Mouse (Mus musculus): Measurements from ENCODE around the gene Rnf222.

Gene Rnf222

DNA sequence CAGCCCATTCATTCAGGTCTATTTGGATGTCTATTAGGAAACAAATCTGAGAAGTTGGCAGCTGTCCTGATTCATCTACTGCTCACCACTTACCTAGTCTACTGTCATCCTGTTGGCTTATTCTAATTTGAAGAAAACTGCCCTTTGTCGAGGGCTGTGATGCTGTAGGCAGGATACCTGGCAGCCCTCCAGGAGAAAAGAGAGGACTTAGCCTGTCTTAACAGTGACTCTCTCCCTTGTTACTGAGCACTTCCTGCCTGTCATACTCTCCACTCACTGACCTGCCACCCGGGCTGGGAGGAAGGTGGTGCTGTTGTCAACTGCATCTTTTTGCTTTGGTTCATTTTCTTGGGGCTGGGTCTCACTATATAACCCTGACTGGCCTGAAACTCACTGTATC lies 2.3 kb downstream of the Rnf222 start:
- no peak for DNase-seq

DNA sequence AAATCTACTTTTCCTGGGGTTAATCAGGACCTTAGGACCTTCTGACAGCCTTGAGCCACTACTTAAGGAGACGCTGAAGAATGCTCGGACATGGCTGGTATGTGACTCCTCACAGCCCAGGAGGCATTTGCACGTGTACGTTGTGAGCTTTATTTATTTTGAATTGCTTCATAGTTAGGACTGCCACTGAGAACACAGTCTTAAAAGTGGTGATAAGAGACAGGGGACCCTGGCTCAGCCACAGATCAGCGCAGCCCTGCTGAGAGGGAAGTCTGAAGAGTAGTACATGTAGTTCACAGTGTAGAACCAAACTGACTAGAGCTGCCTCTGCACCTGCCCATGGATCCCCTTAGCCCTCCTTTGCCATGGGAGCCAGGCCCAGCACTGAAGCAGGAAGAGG lies 3.5 kb downstream of the Rnf222 start:
- DNase-seq = no peak

DNA sequence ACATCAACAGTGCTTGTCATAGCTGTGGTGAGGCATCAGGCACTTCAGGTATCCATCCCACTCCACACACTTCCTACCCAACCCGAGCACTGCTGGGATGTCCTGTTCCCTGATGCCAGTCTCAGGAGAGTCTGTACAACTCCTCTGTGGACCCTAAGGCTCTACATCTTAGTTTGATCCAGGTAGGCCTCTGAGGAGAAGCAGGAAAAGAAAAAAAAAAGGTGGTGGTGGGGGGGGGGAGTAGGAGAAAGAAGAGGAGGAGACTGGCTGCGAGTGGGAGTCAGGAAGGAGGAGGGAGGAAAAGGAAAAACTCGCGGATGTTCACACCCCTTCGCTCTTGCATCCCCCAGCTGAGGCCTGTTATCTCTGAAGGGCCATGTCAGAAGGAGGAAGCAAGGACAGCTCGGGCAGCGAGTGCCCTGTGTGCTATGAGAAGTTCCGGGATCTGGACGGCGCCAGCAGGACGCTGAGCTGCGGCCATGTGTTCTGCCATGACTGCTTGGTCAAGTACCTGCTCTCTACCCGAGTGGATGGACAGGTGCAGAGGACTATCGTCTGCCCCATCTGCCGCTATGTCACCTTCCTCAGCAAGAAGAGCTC lies 4.0 kb downstream of the Rnf222 start:
- DNase-seq = no peak

DNA sequence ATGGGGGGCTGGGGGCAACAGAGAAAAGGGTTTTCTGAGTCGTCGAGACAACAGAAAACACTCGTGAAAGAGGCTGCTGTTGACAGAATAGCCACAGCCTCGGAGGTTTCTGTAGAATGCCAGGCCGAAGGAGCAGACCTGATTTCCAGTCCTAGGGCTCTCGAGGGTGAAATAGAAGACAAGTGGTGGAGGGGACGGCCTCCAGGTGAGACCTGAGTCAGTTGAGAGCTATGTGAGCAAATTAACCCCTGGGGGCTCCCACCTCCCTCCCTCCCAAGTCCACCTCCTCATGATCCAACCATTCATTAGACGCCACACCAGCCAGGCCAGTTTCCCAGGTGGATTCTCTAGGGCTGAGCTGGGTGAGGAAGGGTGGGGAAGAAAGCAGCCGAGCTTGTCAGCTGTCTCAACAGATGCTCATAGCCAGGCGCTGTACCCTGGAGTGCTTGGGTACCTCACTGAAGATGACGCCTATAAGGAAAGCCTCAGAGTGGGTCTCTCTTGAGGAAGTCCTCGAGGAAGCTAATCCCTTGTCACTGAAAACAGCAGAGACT lies 5.6 kb downstream of the Rnf222 start:
- no peak for DNase-seq

DNA sequence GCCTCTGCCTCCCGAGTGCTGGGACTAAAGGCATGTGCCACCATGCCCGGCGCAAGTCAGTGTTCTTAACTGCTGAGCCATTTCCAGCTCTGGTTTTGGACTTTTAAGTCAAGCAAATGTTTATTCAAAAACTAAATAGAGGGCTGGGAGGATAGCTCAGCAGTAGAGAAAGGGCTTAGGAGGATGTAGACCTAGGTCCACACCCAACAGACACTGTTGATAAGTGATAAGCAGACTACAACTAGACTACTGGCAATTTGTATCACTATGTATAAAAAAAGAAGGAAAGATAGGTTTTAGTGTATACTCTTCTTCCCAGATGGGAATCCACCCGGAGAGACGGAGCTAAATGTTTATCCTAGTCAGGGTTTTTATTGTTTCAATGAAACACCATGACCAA lies 7.9 kb downstream of the Rnf222 start:
- DNase-seq = no peak

DNA sequence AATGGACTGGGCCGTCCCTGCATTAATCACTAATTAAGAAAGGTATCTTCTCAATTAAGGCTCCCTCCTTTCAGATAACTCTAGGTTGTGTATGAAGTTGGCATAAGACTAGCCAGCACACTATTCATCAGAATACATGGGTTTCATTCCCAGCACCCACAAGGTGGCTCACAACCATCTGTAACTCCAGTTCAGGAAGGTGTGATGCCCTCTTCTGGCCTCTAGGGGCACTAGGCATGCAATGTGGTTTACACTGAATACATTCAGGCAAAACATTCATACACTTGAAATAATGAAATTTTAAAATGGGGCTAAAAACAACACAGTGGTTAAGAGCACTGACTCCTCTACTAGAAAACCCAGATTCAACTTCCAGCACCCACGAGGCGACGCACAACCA lies 8.8 kb downstream of the Rnf222 start:
- peak; percentile 50 to 52 for DNase-seq

DNA sequence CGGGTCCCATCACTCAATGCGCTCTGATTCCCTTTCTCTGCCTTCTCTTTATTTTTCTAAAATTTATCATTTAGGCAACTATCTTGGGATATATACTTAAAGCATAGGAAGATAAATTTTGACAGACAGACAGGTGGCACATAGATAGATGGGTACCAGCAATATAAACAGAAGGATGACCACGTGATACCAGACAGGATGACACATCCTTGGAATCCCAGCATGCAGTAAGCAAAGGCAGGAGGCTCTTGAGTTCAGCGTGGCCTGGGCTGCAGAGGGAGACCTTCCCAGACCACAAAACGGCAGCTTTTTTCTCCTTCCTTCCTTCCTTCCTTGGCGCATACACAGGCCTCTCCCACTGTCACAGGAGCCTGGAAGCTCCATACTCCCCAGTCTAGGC lies 9.5 kb downstream of the Rnf222 start:
- no peak for DNase-seq

DNA sequence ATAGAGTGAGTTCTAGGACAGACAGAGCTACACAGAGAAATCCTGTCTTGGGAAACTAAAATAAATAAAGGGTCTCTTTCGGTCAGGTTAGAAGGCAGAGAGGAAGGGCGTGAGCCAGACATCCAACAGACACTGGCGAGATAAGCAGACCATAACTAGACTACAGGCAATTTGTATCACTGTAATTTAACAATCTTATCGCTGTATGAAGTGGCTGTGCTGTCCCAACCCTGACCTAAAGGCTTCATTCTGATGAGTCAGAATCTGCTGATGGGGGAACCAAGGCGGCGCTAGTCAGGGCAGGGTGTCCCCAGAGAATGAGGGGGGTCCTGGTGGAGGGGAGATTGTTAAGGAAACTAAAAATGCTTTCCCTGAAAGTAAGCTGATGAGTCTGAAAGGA lies 10.4 kb downstream of the Rnf222 start:
- no peak for DNase-seq

DNA sequence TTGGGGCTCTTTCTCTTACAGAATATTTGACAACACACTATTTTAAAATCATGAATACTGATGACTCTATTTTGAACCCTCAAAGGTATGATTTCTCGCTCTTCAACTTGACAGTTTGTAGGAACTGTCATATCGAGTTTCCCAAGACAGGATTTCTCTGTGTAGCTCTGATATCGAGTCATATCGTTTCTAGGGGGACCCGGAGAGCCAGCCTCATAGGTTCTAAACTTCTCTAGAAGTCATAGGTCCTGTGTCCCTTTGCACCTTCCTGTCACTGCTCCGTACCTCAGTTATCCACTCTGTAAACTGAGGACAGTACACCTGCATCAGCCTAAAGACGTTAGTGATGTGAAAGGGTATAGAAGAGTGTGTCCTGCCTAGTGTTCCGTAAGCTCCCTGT lies 11.5 kb downstream of the Rnf222 start:
- no peak for DNase-seq

DNA sequence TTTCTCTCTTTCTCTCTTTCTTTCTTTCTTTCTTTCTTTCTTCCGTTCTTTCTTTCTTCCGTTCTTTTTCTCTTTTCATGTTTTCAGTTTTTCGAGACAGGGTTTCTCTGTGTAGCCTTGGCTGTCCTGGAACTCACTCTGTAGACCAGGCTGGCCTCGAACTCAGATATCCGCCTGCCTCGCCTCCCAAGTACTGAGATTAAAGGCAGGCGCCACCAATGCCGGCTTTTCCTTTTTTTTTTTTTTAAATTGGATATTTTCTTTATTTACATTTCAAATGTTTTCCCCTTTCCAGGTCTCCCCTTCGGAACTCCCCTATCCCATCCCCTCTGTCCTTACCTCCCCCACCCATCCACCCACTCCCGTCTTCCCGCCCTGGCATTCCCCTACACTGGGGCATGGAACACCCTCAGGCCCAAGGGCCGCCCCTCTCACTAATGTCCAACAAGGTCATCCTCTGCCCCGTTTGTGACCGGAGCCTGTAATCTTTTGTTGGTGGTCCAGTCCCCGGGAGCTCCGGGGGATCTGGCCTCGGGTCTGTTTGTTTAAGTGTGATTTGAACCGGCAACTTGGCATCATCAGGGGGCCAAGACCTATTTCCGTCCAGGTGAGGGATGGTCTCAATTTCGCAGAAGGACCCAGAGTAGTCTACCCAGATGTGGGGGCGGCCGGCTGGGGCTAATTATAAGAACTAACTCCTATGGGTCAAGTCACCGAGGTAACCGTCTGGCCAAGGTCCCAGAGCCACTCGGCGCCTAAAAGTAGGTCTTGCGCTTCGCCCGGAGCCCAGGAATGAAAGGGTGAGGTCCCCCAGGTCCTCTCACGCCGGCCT lies 12.4 kb downstream of the Rnf222 start:
- no peak for DNase-seq

DNA sequence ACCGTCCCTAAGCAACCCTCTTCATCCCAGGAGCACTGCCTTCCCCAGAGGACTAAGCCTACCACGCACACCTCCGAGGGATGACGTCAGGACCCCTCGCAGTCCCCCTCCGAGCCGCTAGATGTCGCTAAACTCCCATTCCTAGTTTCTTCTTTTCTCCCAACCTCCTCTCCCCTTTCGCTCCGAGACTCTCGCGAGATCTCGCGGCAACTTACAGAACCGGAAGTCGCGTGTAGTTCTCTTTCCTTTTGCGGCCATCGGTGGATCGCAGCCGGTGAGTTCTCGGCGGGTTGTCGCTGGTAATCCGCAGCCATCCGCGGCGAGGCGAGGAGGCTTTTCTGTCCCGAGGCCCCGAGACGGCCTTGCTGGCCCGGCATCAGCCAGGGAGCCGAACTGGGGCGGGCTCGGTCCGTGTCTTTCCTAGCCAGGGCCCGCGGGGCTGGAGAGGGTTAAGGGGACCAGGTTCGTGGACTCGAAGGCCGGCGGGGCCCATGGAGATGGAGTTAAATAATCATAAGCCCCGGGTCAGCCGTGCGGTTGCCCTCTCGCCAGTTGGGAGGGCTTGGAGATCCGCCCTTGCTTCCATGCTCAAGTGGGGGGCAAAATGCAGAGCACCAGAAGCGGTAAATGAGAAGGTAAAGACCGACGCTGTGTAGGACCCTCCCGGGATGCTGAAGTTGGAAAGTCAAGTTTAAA lies 13.1 kb downstream of the Rnf222 start, which contains the start of gene Rpl26:
Gene Rpl26, plus strand, starts transcription at position 233 of the 696 bp plus-strand sequence.
- DNase-seq = peak; percentile 97 to 98

DNA sequence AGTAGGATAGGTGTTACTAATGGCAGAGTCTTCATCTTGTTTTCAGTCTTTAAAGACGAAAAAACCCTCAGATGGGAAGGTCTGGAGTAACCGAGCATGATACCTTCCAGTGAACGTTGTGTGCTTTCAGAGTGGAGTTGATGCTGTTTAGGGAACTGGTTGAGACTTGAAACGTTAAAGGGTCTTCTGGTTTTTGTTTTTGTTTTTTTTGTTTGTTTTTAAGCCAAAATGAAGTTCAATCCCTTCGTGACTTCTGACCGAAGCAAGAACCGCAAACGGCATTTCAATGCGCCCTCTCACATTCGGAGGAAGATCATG lies 13.7 kb downstream of the Rnf222 start:
- DNase-seq = no peak

DNA sequence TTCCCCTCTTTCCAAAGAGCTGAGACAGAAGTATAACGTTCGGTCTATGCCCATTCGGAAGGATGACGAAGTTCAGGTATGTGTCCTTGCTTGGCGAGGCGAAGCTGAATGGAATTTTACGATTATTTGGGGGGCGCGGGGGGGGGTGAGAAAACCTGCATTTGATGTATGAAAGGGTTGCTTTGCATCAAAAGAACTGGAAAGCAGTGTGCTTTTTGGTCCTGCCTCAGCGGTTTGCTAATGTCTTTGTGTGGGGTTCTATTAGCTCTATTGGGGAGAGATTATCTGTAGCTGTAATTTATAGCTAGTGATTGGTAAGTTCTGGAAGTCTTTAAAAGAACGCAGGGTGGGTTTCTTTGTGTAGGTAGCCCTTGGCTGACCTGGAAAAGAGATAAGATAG lies 14.0 kb downstream of the Rnf222 start:
- no peak for DNase-seq

DNA sequence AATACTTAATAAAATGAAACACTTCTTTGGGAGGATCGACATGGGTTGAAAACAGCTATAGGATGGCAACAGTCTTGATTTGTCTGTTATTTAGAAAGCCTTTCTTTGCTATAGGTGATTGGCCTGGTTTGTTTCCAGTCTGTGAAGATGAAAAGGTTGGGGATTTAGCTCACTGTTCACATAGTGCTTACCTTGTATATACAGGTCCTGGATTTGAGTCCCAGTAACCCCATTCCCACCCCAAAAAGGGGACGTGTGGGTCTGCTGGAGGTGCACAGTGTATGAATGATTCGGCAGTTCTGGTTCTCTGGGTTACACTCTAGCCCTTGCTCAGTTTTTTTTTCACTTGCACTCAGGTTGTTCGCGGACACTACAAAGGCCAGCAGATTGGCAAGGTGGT lies 14.5 kb downstream of the Rnf222 start:
- DNase-seq = no peak

DNA sequence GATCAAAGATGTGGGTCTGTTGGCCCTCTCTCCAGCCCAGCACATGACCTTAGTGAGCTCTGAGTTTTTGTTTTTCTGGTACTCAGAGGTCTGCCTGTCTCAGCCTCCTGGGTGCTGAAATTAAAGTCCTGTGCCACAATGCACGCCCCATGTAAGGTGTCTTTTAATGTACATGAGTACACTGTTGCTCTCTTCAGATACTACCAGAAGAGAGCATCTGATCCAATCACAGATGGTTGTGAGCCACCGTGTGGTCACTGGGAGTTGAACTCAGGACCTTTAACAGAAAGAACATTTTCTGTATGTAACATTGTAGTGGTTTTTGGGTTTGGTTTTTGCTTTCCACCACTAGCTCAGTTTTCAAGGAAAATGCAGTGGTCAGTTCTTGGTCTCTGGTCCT lies 15.4 kb downstream of the Rnf222 start:
- no peak for DNase-seq

DNA sequence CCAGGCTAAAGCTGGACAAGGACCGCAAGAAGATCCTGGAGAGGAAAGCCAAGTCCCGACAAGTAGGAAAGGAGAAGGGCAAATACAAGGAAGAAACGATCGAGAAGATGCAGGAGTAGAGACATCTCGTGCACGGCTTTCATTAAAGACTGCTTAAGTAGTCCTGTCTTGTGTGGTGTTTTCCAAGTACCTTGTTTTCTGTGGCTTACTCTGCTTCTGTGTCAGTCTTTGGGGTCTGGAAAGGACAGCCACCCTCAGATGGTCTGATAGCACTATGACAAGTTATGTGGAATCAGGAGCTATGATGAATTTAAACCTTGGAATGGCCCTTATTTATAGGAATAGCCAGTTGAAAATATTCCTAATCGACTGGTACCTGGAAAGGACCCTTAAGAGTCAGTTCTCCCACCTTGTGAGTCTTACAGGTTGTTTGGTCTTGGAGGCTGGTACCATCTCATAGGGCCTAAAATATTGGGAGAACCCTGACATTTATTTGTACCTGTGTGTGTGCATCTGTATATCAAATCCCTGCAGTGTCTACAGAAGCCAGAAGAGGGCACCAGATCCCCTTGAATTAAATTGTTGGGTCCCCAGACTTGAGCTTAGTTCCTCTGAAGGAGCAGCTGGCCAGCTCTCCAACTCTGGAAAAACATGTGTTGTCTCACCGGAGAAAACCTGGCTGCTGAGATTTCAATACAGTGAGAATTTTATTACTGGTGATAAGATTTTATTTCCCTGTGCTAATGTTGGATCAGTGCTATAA lies 16.2 kb downstream of the Rnf222 start:
- DNase-seq = peak; percentile 47 to 62

DNA sequence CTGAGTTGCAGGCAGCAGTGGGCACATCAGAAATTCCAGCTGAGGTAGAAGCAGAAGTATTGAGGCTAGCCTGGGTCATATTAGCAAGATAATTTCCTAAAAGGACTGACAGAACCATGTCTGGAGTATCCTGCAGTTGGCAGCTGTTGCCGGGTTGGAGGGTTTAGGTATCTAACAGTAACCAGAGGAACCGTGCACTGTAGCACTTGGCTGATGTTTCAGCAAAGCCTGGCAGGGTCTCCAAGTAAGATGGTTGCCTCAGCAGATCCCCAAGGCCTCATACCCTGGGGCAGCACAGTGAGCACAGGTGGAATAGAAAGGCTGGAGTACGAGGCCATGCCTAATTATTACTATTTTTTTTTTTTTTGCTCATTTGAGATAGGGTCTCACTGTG lies 16.8 kb downstream of the Rnf222 start:
- DNase-seq = no peak

DNA sequence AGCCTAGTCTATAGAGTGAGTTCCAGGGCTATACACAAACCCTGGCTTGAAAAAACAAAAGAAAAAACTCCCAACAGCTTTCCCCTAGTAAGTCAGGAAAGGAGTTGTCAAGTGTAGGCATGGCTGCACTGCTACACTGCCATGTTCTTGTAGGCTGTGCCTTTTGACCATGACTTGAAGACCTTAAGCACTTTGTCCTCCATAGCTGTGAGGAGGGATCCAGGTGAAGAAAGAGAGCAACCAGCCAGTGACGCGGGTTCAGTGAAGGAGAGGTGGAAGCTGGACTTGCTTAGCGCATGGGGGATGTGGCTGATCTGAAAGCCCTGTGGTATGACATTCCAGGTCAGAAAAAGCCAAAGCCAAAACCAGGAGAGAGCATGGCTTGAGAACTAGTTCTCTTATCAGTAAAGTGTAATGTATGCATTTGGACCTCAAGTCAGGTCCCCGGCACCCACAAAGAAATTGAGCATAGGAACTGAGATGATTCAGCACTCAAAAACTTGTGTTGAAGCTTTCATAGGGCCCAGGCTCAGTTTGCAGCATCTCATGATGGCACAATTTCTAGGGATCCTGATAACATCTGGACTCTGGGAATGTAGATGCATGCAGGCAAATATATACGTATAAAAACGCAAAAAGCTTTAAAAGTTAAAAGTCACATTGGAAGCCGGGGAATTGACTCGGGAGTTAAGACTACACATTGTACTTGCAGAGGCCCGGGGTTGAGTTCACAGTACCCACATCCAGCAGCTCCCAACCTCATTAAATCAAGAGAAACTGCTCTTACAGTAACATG lies 17.5 kb downstream of the Rnf222 start:
- DNase-seq = no peak

DNA sequence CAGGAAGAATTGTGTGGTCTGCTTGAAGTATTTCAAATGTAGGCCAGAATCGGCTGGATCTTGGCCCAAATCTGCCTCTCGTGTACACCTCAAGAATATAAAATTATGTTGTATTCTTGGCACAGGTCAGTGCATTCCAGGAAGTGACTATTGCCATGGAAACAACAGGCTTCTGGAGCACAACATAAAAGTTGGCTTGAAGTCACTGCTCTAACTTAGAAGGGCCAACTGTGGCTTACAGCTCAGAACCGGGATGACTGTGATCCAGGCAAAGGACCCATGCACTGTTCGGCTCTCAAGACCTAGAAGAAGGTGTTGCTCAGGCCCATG lies 18.1 kb downstream of the Rnf222 start:
- DNase-seq = no peak

DNA sequence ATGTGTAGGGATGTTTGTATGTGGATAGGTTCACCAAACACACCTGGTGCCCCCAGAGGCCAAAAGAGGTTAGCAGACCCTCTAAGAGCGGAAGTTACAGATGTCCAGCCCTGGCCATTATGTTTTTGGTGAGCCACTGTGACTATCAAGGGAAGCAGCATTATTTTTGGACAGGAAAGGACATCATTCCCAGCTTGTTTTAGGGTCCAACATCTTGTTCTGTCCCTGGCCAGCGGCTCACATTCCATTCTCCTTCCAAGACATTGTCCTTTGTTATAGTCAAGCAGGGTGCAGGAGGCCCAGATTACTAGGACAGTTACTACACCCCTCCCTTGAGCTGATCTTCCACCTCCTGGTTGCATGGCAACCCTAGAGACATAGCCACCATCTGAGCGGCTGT lies 18.9 kb downstream of the Rnf222 start:
- DNase-seq = no peak

DNA sequence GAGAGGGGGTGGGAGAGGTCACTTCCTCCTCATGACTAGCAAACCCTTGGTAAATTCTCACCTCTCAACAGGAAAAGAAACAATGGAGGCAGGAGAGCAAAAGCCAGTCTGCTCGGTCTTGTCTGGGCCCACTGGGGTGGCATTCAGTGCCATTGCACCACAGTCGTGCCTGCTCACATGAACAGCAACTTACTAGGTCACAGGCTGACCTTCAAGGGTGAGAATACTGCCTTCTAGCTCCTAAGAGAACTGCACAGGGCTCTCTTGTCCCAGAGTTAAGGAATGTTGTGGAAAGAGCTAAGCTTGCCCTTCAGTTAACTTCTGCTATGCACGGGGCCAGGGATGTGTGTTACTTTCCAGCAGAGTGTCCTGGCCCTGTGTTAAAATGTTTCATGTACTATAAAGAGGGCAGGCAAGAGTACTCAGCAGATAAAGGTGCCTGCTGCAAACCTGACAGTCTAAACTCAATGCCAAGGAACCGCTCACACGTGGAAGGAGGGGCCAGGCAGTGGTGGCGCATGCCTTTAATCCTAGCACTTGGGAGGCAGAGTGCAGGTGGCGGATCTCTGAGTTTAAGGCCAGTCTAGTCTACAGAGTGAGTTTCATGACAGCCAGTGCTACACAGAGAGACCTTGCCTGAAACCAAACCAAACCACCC lies 20.6 kb downstream of the Rnf222 start:
- no peak for DNase-seq
